Mouse (Mus musculus): Measurements from ENCODE around the gene Nadk. TPM values are rescaled to one million over a fixed set of nuclear protein-coding genes. Genes with fewer than 3 reads are reported as not detected.

The Nadk gene
- 80.0 and 88.9 TPM in 2 replicates for polyA plus RNA-seq (2015; fragmentation: Nextera tagmentation; extraction: Ambion mirVana)

GRCm38 (mm10) chr4:155561661-155562442, at the start of gene Nadk:
Gene Nadk (plus strand): TSS chr4:155562378.
- Histone ChIP-seq H3K9ac (ENCODE audit: low read depth, low read length) (peak within 1 kb of the TSS; percentile 51), H3K4me2 (ENCODE audit: low read length) (peak within 1 kb of the TSS; percentile 91), H3K36me3 (ENCODE audit: control insufficient read depth, insufficient read depth, low read length) (peaks cover 29% of the 10 kb centered on the region), H3K27ac (ENCODE audit: low read depth, low read length) (peak within 1 kb of the TSS; percentile 93), H3K9me3 (ENCODE audit: control insufficient read depth, low read length) (no peaks in the 10 kb centered on the region), H3K27me3 (replicated peaks; ENCODE audit: control insufficient read depth, insufficient read depth, low read length) (no peaks in the 10 kb centered on the region), H3K4me3 (ENCODE audit: low read length) (peak within 1 kb of the TSS; percentile 88), H3K4me1 (ENCODE audit: control insufficient read depth, insufficient read depth, low read depth, low read length) (peaks cover 21% of the 10 kb centered on the region)
- ATAC-seq = no peak
- WGBS = 76% methylated on average over 7 of the region's 7 CpGs

- H3K27me3 ChIP-seq (replicated peaks; ENCODE audit: control insufficient read depth, insufficient read depth, low read length) = no peaks in the 10 kb centered on the region
- H3K9me3 ChIP-seq (ENCODE audit: control insufficient read depth, low read length) = no peaks in the 10 kb centered on the region
- no peaks in the 10 kb centered on the region for H3K36me3 ChIP-seq (ENCODE audit: control insufficient read depth, insufficient read depth, low read length)
- no peak overlapping the region for H3K27ac ChIP-seq (ENCODE audit: low read depth, low read length)
- no peak overlapping the region for H3K9ac ChIP-seq (ENCODE audit: low read depth, low read length)
- H3K4me2 ChIP-seq (ENCODE audit: low read length) = no peak overlapping the region
- WGBS = 56% methylated on average over 2 of the region's 2 CpGs
- H3K4me1 ChIP-seq (ENCODE audit: control insufficient read depth, insufficient read depth, low read depth, low read length) = peaks cover 3% of the 10 kb centered on the region; the same call in 1 of the 2 replicates
- H3K4me3 ChIP-seq (ENCODE audit: low read length) = no peak overlapping the region
- ATAC-seq = no peak
Measured at GRCm38 (mm10) chr4:155514810-155515209, 47.4 kb upstream of the Nadk start.

GRCm38 (mm10) chr4:155517948-155518517, 44.1 kb upstream of the Nadk start:
- no peak overlapping the region for H3K27ac ChIP-seq (ENCODE audit: low read depth, low read length)
- H3K36me3 ChIP-seq (ENCODE audit: control insufficient read depth, insufficient read depth, low read length) = no peaks in the 10 kb centered on the region
- no peak for ATAC-seq
- H3K4me3 ChIP-seq (ENCODE audit: low read length) = no peak overlapping the region
- H3K4me2 ChIP-seq (ENCODE audit: low read length) = no peak overlapping the region
- no peaks in the 10 kb centered on the region for H3K27me3 ChIP-seq (replicated peaks; ENCODE audit: control insufficient read depth, insufficient read depth, low read length)
- H3K4me1 ChIP-seq (ENCODE audit: control insufficient read depth, insufficient read depth, low read depth, low read length) = no peaks in the 10 kb centered on the region
- WGBS = 86% methylated on average over 7 of the region's 7 CpGs
- no peak overlapping the region for H3K9ac ChIP-seq (ENCODE audit: low read depth, low read length)
- H3K9me3 ChIP-seq (ENCODE audit: control insufficient read depth, low read length) = no peaks in the 10 kb centered on the region

- WGBS = 75% methylated on average over 7 of the region's 7 CpGs
- H3K9me3 ChIP-seq (ENCODE audit: control insufficient read depth, low read length) = no peaks in the 10 kb centered on the region
- no peaks in the 10 kb centered on the region for H3K27me3 ChIP-seq (replicated peaks; ENCODE audit: control insufficient read depth, insufficient read depth, low read length)
- H3K9ac ChIP-seq (ENCODE audit: low read depth, low read length) = no peak overlapping the region
- H3K4me3 ChIP-seq (ENCODE audit: low read length) = no peak overlapping the region
- H3K36me3 ChIP-seq (ENCODE audit: control insufficient read depth, insufficient read depth, low read length) = no peaks in the 10 kb centered on the region
- H3K4me1 ChIP-seq (ENCODE audit: control insufficient read depth, insufficient read depth, low read depth, low read length) = no peaks in the 10 kb centered on the region
- ATAC-seq = no peak
- H3K4me2 ChIP-seq (ENCODE audit: low read length) = no peak overlapping the region
- no peak overlapping the region for H3K27ac ChIP-seq (ENCODE audit: low read depth, low read length)
Measured at GRCm38 (mm10) chr4:155522327-155522726, 39.9 kb upstream of the Nadk start.

GRCm38 (mm10) chr4:155525751-155526150, 36.4 kb upstream of the Nadk start:
- H3K27me3 ChIP-seq (replicated peaks; ENCODE audit: control insufficient read depth, insufficient read depth, low read length) = no peaks in the 10 kb centered on the region
- H3K4me2 ChIP-seq (ENCODE audit: low read length) = no peak overlapping the region
- no peak overlapping the region for H3K27ac ChIP-seq (ENCODE audit: low read depth, low read length)
- no peaks in the 10 kb centered on the region for H3K9me3 ChIP-seq (ENCODE audit: control insufficient read depth, low read length)
- H3K36me3 ChIP-seq (ENCODE audit: control insufficient read depth, insufficient read depth, low read length) = peaks cover 12% of the 10 kb centered on the region
- ATAC-seq = no peak
- H3K9ac ChIP-seq (ENCODE audit: low read depth, low read length) = no peak overlapping the region
- H3K4me3 ChIP-seq (ENCODE audit: low read length) = no peak overlapping the region
- WGBS = 86% methylated on average over 5 of the region's 5 CpGs
- no peaks in the 10 kb centered on the region for H3K4me1 ChIP-seq (ENCODE audit: control insufficient read depth, insufficient read depth, low read depth, low read length)

GRCm38 (mm10) chr4:155529294-155529693, 32.9 kb upstream of the Nadk start:
- Histone ChIP-seq H3K4me2 (ENCODE audit: low read length) (no peak overlapping the region), H3K36me3 (ENCODE audit: control insufficient read depth, insufficient read depth, low read length) (peaks cover 14% of the 10 kb centered on the region), H3K9ac (ENCODE audit: low read depth, low read length) (no peak overlapping the region), H3K4me3 (ENCODE audit: low read length) (no peak overlapping the region), H3K9me3 (ENCODE audit: control insufficient read depth, low read length) (no peaks in the 10 kb centered on the region), H3K27ac (ENCODE audit: low read depth, low read length) (no peak overlapping the region), H3K27me3 (replicated peaks; ENCODE audit: control insufficient read depth, insufficient read depth, low read length) (no peaks in the 10 kb centered on the region), H3K4me1 (ENCODE audit: control insufficient read depth, insufficient read depth, low read depth, low read length) (no peaks in the 10 kb centered on the region)
- 88% methylated on average over 3 of the region's 3 CpGs for WGBS
- ATAC-seq = no peak

- no peak for ATAC-seq
- no peaks in the 10 kb centered on the region for H3K27me3 ChIP-seq (replicated peaks; ENCODE audit: control insufficient read depth, insufficient read depth, low read length)
- no peak overlapping the region for H3K4me2 ChIP-seq (ENCODE audit: low read length)
- no peaks in the 10 kb centered on the region for H3K9me3 ChIP-seq (ENCODE audit: control insufficient read depth, low read length)
- 91% methylated on average over 7 of the region's 7 CpGs for WGBS
- no peaks in the 10 kb centered on the region for H3K4me1 ChIP-seq (ENCODE audit: control insufficient read depth, insufficient read depth, low read depth, low read length)
- H3K27ac ChIP-seq (ENCODE audit: low read depth, low read length) = no peak overlapping the region
- H3K4me3 ChIP-seq (ENCODE audit: low read length) = no peak overlapping the region
- peaks cover 28% of the 10 kb centered on the region for H3K36me3 ChIP-seq (ENCODE audit: control insufficient read depth, insufficient read depth, low read length)
- H3K9ac ChIP-seq (ENCODE audit: low read depth, low read length) = no peak overlapping the region
Measured at GRCm38 (mm10) chr4:155549993-155550392, 12.2 kb upstream of the Nadk start.

- 84% methylated on average over 2 of the region's 2 CpGs for WGBS
- H3K4me3 ChIP-seq (ENCODE audit: low read length) = no peak overlapping the region
Measured at GRCm38 (mm10) chr4:155550446-155550845, 11.7 kb upstream of the Nadk start.

GRCm38 (mm10) chr4:155551073-155551472, 11.1 kb upstream of the Nadk start:
- Histone ChIP-seq H3K27ac (ENCODE audit: low read depth, low read length) (no peak overlapping the region), H3K36me3 (ENCODE audit: control insufficient read depth, insufficient read depth, low read length) (peaks cover 25% of the 10 kb centered on the region), H3K4me1 (ENCODE audit: control insufficient read depth, insufficient read depth, low read depth, low read length) (no peaks in the 10 kb centered on the region), H3K4me3 (ENCODE audit: low read length) (no peak overlapping the region), H3K4me2 (ENCODE audit: low read length) (no peak overlapping the region), H3K9ac (ENCODE audit: low read depth, low read length) (no peak overlapping the region), H3K27me3 (replicated peaks; ENCODE audit: control insufficient read depth, insufficient read depth, low read length) (no peaks in the 10 kb centered on the region), H3K9me3 (ENCODE audit: control insufficient read depth, low read length) (no peaks in the 10 kb centered on the region)
- WGBS = 92% methylated on average over 4 of the region's 4 CpGs
- no peak for ATAC-seq

More at GRCm38 (mm10) chr4:155550446-155550845, 11.7 kb upstream of the Nadk start:
- no peak for ATAC-seq
- Histone ChIP-seq H3K9ac (ENCODE audit: low read depth, low read length) (no peak overlapping the region), H3K27me3 (replicated peaks; ENCODE audit: control insufficient read depth, insufficient read depth, low read length) (no peaks in the 10 kb centered on the region), H3K4me2 (ENCODE audit: low read length) (no peak overlapping the region), H3K27ac (ENCODE audit: low read depth, low read length) (no peak overlapping the region), H3K4me1 (ENCODE audit: control insufficient read depth, insufficient read depth, low read depth, low read length) (no peaks in the 10 kb centered on the region), H3K9me3 (ENCODE audit: control insufficient read depth, low read length) (no peaks in the 10 kb centered on the region), H3K36me3 (ENCODE audit: control insufficient read depth, insufficient read depth, low read length) (peaks cover 28% of the 10 kb centered on the region)
